Mouse (Mus musculus): Measurements from ENCODE around the gene Cfdp1. TPM values are rescaled to one million over a fixed set of nuclear protein-coding genes. Genes with fewer than 3 reads are reported as not detected.
"Not testable (repeated sequence)": the region's sequence is repeated elsewhere in the genome, so short reads cannot be mapped to it uniquely, and the experiment has no call there.

Cfdp1 gene
- polyA plus RNA-seq, 1 experiment from 2014 or later: 117 TPM

DNA sequence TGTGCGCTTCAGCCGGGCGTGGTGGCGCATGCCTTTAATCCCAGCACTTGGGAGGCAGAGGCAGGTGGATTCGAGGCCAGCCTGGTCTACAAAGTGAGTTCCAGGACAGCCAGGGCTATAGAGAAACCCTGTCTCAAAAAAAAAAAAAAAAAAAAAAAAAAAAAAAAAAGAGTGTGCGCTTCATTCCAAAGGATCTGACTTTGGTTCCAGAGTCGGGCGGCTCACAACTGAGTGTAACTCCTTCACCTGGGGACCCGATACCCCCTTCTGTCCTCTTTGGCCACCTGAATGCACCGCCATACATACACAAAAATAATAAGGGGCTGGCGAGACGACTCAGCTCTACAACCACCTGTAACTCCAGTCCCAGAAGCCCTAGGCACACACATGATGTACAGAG, 872 bp downstream of the Cfdp1 start:
- peaks cover 19% of the 10 kb centered on the region for H3K4me1 ChIP-seq (replicated peaks)
- not testable (repeated sequence) for ATAC-seq (replicated peaks; ENCODE audit: insufficient number of reproducible peaks, insufficient read depth, low FRiP score, low read depth); H3K9me3 ChIP-seq (replicated peaks); H3K36me3 ChIP-seq; H3K27me3 ChIP-seq; H3K27ac ChIP-seq
- peak overlapping the region; percentile 70 for H3K9ac ChIP-seq
- peak overlapping the region; percentile 62 for H3K4me3 ChIP-seq
- 47% methylated on average over 12 of the region's 12 CpGs for WGBS
- peak overlapping the region; percentile 78 for H3K4me2 ChIP-seq

DNA sequence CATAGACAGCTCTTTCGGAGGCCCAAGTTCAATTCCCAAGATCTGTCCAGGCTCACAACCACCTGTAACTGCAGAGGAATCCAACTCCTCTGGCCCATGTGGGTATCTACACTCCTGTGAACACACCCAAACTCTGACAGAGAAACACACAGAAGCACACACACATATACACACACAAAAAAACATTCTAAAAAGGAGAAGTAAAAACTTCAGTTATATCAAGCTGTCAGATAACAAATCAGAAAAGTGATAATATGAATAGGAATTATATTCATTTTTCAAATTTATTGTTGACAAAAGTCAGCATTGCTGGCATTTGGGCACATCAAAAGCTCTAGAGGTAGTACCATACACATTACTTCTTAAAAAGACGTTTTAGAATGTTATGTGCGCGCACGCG, 7.3 kb downstream of the Cfdp1 start:
- 89% methylated on average over 6 of the region's 6 CpGs for WGBS
- H3K9me3 ChIP-seq (replicated peaks): no peaks in the 10 kb centered on the region
- H3K36me3 ChIP-seq: peaks cover 14% of the 10 kb centered on the region
- peaks cover 4% of the 10 kb centered on the region; the same call in 1 of the 2 replicates for H3K4me1 ChIP-seq (replicated peaks)
- H3K4me2 ChIP-seq: no peak overlapping the region
- ATAC-seq (replicated peaks; ENCODE audit: insufficient number of reproducible peaks, insufficient read depth, low FRiP score, low read depth): no peak
- H3K9ac ChIP-seq: no peak overlapping the region
- no peaks in the 10 kb centered on the region for H3K27me3 ChIP-seq
- no peak overlapping the region for H3K27ac ChIP-seq
- H3K4me3 ChIP-seq: no peak overlapping the region

DNA sequence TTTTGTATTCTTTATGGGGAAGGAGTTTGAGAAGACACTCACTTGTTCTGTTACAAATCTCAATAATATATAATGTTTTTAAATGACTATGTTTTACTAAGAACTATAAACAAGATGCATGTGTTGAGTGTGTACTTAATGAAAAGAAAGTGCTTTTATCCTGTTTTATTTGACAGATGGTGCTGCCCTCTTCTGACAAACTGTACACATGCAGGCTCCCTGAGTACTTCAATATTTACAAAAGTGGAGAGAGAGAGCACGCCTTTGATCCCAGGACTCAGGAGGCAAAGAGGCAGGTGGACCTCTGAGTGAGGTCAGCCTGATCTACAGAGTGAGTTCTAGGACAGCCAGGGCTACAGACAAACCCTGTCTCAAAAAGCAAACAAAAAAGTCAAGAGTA, 18.6 kb downstream of the Cfdp1 start:
- Histone ChIP-seq H3K4me3 (no peak overlapping the region), H3K27ac (no peak overlapping the region), H3K27me3 (no peaks in the 10 kb centered on the region), H3K9me3 (replicated peaks) (no peaks in the 10 kb centered on the region), H3K4me1 (replicated peaks) (peaks cover 9% of the 10 kb centered on the region), H3K9ac (no peak overlapping the region), H3K4me2 (no peak overlapping the region), H3K36me3 (peaks cover 28% of the 10 kb centered on the region)
- ATAC-seq (replicated peaks; ENCODE audit: insufficient number of reproducible peaks, insufficient read depth, low FRiP score, low read depth): no peak
- WGBS: 49% methylated on average over 1 of the region's 1 CpGs

DNA sequence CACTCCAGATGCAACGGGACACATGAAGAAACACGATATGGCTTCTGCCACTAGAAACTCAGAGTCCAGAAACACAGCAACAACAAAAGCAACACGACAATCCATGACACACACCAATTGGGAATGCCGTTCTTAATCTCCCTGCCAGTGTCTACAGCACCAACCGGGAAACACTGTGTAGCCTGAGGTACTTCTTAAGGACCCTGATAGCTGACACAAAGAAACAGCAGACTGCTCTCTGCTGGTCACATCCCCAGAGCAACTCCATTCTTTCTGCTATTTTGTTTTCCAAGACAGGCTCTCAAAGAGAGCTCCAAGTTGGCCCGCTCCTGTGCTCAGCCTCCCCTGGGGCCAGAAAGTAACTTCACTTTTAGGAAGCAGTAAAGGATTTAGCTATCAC, 20.1 kb downstream of the Cfdp1 start:
- H3K4me2 ChIP-seq: no peak overlapping the region
- H3K27me3 ChIP-seq: no peaks in the 10 kb centered on the region
- H3K36me3 ChIP-seq: peaks cover 19% of the 10 kb centered on the region
- ATAC-seq (replicated peaks; ENCODE audit: insufficient number of reproducible peaks, insufficient read depth, low FRiP score, low read depth): no peak
- peaks cover 12% of the 10 kb centered on the region for H3K4me1 ChIP-seq (replicated peaks)
- 46% methylated on average over 6 of the region's 6 CpGs for WGBS
- H3K4me3 ChIP-seq: no peak overlapping the region
- peak overlapping the region; percentile 46; the same call in 1 of the 2 replicates for H3K27ac ChIP-seq
- no peak overlapping the region for H3K9ac ChIP-seq
- no peaks in the 10 kb centered on the region for H3K9me3 ChIP-seq (replicated peaks)

DNA sequence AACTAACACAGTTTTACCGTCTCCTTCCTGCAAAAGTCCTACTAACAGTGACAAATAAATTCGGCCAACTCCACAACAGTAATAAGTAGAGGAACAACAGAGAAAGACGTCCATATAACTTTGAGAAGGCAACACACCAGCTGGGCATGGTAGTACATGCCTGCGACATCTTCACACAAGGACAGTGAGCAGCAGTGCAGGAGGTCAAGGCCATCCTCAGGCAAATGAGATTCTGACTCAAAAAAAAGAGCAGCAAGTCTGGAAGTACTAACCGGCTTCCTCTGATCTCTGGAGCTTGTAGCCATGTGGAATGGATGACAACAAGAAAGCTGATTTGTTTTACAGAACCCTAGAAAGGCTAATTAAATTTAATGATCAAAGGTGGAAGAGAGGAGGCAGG, 21.1 kb downstream of the Cfdp1 start:
- WGBS: 81% methylated on average over 5 of the region's 5 CpGs
- no peaks in the 10 kb centered on the region for H3K9me3 ChIP-seq (replicated peaks)

DNA sequence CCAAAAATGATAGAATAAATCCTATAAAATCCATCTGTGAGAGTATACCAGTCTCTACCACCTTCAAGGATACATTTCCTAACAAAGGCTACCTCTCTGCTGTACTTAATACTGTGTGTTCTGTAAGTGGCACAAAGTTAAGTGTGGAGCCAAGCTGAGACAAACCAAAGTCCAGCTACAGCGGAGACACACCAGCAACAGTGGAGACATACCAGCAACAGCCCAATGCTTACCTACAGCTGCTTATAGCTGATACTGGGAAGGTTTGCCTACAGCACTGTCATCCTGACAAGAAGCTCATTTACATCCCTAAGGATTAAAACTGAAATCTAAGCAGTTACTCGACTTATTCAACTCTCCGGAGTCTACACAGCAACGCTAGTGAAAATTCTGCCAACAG, 22.1 kb downstream of the Cfdp1 start:
- 65% methylated on average over 4 of the region's 4 CpGs for WGBS
- Histone ChIP-seq H3K36me3 (peaks cover 8% of the 10 kb centered on the region), H3K4me2 (no peak overlapping the region), H3K9me3 (replicated peaks) (no peaks in the 10 kb centered on the region), H3K27me3 (no peaks in the 10 kb centered on the region), H3K4me1 (replicated peaks) (peaks cover 17% of the 10 kb centered on the region), H3K27ac (no peak overlapping the region), H3K4me3 (no peak overlapping the region), H3K9ac (no peak overlapping the region)
- ATAC-seq (replicated peaks; ENCODE audit: insufficient number of reproducible peaks, insufficient read depth, low FRiP score, low read depth): no peak

More for the DNA sequence above, 21.1 kb downstream of the Cfdp1 start:
- H3K4me2 ChIP-seq: no peak overlapping the region
- no peak overlapping the region for H3K4me3 ChIP-seq
- no peak for ATAC-seq (replicated peaks; ENCODE audit: insufficient number of reproducible peaks, insufficient read depth, low FRiP score, low read depth)
- no peak overlapping the region for H3K9ac ChIP-seq
- H3K27me3 ChIP-seq: no peaks in the 10 kb centered on the region
- H3K27ac ChIP-seq: no peak overlapping the region
- peaks cover 12% of the 10 kb centered on the region for H3K36me3 ChIP-seq
- H3K4me1 ChIP-seq (replicated peaks): peaks cover 17% of the 10 kb centered on the region

DNA sequence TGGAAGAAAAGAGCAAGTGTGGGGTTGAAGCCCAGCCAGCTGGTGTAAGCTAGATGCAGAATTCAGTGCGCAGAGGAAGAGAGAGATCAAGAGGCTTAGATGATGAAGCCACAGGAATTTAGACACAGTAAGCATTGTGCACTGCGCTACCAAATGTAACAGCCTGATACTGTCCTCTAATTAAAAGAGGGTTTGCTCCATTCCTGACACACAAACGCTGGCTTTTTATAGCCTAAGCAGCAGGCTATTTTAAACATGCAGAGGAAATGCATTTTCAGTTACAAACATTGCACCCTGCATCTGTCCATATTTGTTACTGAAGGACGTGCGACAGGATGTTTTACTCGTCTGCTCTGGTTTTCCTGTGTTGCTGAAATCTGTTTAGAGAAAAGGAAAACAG, 25.5 kb downstream of the Cfdp1 start:
- peaks cover 16% of the 10 kb centered on the region for H3K36me3 ChIP-seq
- H3K27ac ChIP-seq: peak overlapping the region; percentile 65
- H3K9ac ChIP-seq: no peak overlapping the region
- H3K4me3 ChIP-seq: no peak overlapping the region
- no peaks in the 10 kb centered on the region for H3K27me3 ChIP-seq
- H3K4me1 ChIP-seq (replicated peaks): peaks cover 9% of the 10 kb centered on the region
- 63% methylated on average over 6 of the region's 6 CpGs for WGBS
- no peak overlapping the region for H3K4me2 ChIP-seq
- no peak for ATAC-seq (replicated peaks; ENCODE audit: insufficient number of reproducible peaks, insufficient read depth, low FRiP score, low read depth)
- H3K9me3 ChIP-seq (replicated peaks): no peaks in the 10 kb centered on the region

DNA sequence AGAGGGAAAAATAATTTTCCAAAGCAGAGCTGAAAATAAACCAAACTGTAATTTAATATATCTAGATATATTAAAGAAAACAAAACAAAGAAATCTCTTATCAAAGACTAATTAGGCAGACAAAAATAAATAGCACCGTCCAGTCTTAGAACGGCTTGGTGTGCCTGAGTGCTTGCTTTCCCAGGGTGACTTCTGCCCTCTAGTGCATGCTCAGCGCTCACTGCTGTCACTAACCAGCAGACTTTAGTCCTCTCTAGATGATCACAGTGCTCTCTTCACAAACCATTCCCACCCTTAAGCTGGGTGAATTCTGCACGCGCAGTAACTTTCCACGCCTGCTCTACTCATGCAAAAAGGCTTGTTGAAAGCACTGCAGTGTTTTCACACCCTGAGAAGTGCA, 28.9 kb downstream of the Cfdp1 start:
- H3K36me3 ChIP-seq: peaks cover 26% of the 10 kb centered on the region
- no peak for ATAC-seq (replicated peaks; ENCODE audit: insufficient number of reproducible peaks, insufficient read depth, low FRiP score, low read depth)
- no peak overlapping the region for H3K4me3 ChIP-seq
- H3K9me3 ChIP-seq (replicated peaks): no peaks in the 10 kb centered on the region
- WGBS: 53% methylated on average over 6 of the region's 6 CpGs
- no peak overlapping the region for H3K4me2 ChIP-seq
- no peak overlapping the region for H3K27ac ChIP-seq
- H3K27me3 ChIP-seq: no peaks in the 10 kb centered on the region
- peaks cover 9% of the 10 kb centered on the region for H3K4me1 ChIP-seq (replicated peaks)
- H3K9ac ChIP-seq: no peak overlapping the region

DNA sequence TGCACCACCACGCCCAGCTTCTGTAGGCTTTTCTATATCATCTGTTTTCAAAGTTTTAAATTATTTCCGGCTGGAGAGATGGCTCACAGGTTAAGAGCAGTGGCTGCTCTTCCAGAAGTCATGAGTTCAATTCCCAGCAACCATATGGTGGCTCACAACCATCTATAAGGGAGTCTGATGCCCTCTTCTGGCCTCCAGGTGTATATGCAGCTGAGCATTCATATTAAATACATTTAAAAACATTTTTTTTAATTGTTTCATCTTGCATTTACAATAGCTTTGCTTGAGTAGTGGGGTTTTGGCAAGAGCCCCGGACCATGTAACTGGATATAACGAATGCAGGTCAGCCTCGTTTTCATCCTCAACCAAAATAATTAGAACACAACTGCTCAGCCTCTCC, 29.8 kb downstream of the Cfdp1 start:
- Histone ChIP-seq H3K9me3 (replicated peaks) (no peaks in the 10 kb centered on the region), H3K27me3 (no peaks in the 10 kb centered on the region), H3K4me2 (no peak overlapping the region), H3K9ac (no peak overlapping the region), H3K4me1 (replicated peaks) (peaks cover 9% of the 10 kb centered on the region), H3K36me3 (peaks cover 29% of the 10 kb centered on the region), H3K4me3 (no peak overlapping the region), H3K27ac (no peak overlapping the region)
- 94% methylated on average over 5 of the region's 5 CpGs for WGBS
- ATAC-seq (replicated peaks; ENCODE audit: insufficient number of reproducible peaks, insufficient read depth, low FRiP score, low read depth): no peak

DNA sequence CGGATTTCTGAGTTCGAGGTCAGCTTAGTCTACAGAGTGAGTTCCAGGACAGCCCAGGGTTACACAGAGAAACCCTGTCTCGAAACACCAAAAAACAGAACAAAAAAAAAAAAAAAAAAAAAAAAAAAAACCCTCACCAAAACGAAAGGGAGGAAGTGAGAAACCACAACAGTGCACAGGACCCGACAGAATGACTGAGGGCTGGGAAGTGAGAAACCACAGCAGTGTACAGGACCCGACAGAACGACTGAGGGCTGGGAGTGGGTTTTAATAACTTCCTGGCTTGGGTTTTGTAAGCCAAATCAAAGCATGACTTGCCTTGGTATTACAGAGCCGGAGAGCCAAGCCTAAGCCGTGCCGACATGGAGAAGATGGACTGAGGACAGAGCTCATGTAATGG, 32.9 kb downstream of the Cfdp1 start:
- peaks cover 22% of the 10 kb centered on the region for H3K36me3 ChIP-seq
- no peak for ATAC-seq (replicated peaks; ENCODE audit: insufficient number of reproducible peaks, insufficient read depth, low FRiP score, low read depth)
- no peak overlapping the region for H3K9ac ChIP-seq
- H3K9me3 ChIP-seq (replicated peaks): no peaks in the 10 kb centered on the region
- H3K27ac ChIP-seq: no peak overlapping the region
- H3K4me1 ChIP-seq (replicated peaks): peaks cover 12% of the 10 kb centered on the region
- H3K27me3 ChIP-seq: no peaks in the 10 kb centered on the region
- H3K4me2 ChIP-seq: no peak overlapping the region
- no peak overlapping the region for H3K4me3 ChIP-seq
- WGBS: 74% methylated on average over 10 of the region's 10 CpGs

DNA sequence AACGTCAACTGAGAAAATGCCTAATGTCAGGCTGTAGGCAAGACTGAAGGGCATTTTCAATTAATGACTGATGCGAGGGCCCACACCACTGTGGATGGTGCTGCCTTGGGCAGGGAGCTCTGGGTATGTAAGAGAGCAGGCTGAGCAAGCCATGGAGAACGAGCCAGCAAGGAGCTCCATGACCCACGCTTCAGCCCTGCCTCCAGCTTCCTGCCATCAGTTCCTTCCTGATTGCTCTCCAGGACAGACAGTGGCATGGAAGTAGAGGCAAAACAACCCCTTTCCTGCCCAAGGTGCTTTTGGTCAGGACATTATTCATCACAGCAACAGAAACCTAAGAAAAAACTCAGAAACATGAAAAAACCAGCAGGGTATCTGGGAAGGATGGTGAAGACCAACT, 33.4 kb downstream of the Cfdp1 start:
- Histone ChIP-seq H3K9me3 (replicated peaks) (no peaks in the 10 kb centered on the region), H3K36me3 (peaks cover 22% of the 10 kb centered on the region), H3K4me2 (no peak overlapping the region), H3K27ac (peak overlapping the region; percentile 61), H3K27me3 (no peaks in the 10 kb centered on the region), H3K4me3 (no peak overlapping the region), H3K4me1 (replicated peaks) (peaks cover 12% of the 10 kb centered on the region), H3K9ac (no peak overlapping the region)
- 79% methylated on average over 4 of the region's 4 CpGs for WGBS
- no peak for ATAC-seq (replicated peaks; ENCODE audit: insufficient number of reproducible peaks, insufficient read depth, low FRiP score, low read depth)

DNA sequence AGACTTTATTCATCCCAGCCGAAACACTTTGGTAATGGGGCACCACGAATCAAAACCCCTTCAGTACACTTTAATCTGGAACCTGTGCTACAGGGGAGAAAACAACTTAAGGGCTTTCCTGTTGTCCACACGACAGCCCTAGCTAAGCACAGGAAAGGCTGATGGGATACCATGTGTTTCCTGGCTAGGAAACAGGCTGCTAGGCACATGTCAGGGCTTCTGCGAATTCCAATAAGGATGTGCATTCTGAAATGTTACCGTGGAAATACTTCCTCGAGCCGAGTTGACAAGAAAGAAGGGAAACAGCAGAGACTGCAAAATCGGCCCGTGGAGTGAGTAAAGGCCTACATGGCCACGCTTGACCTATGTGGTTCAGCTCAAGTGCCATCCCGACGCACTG, 34.1 kb downstream of the Cfdp1 start:
- H3K4me2 ChIP-seq: no peak overlapping the region
- H3K27me3 ChIP-seq: no peaks in the 10 kb centered on the region
- no peaks in the 10 kb centered on the region for H3K9me3 ChIP-seq (replicated peaks)
- no peak for ATAC-seq (replicated peaks; ENCODE audit: insufficient number of reproducible peaks, insufficient read depth, low FRiP score, low read depth)
- peaks cover 12% of the 10 kb centered on the region for H3K4me1 ChIP-seq (replicated peaks)
- no peak overlapping the region for H3K9ac ChIP-seq
- H3K27ac ChIP-seq: peak overlapping the region; percentile 61
- peaks cover 22% of the 10 kb centered on the region for H3K36me3 ChIP-seq
- 81% methylated on average over 12 of the region's 12 CpGs for WGBS
- no peak overlapping the region for H3K4me3 ChIP-seq

Data from heart, embryonic 15.5 days (tissue).